Mouse (Mus musculus): Measurements from ENCODE around the gene Iqcg. TPM values are rescaled to one million over a fixed set of nuclear protein-coding genes. Genes with fewer than 3 reads are reported as not detected.
A peak's percentile ranks its signal among the peaks of the same experiment; 100 is the strongest.

Gene Iqcg
- polyA plus RNA-seq, 1 experiment: 0.80 TPM

DNA sequence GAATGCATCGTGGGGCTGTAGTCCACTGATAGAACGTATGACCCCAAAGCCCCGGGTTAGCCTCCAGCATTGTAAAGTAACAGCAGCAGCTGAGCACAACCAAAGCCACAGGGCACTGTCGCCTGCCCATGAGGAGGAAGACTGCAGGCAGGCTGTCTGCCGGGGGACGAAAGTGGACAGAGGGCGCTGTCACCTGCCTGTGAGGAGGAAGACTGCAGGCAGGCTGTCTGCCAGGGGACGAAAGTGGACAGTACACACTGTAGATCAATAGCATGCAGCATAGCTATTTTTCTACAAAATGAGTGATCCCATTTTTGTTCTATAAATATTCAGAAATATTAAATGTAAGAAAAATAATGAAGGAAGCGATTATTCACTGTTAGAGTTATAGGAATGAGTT, 8.6 kb upstream of the Iqcg start:
- Histone ChIP-seq H3K27me3 (ENCODE audit: control insufficient read depth, insufficient read depth, insufficient read length) (no peaks in the 10 kb centered on the region), H3K4me3 (no peak overlapping the region), H3ac (ENCODE audit: control insufficient read depth, insufficient read length) (no peak overlapping the region), H3K79me2 (ENCODE audit: control insufficient read depth, insufficient read depth) (peaks cover 1% of the 10 kb centered on the region), H3K4me2 (ENCODE audit: low read depth) (no peak overlapping the region), H3K36me3 (ENCODE audit: control insufficient read depth, insufficient read depth) (peaks cover 15% of the 10 kb centered on the region)
- TF ChIP-seq POLR2A (IDR thresholded peaks at IDR 0.05; ENCODE audit: insufficient read length, low read depth) (no peak), MYOD1 (IDR thresholded peaks at IDR 0.05; ENCODE audit: control insufficient read depth in 1 of 3, insufficient read length in 2 of 3, low read depth in 2 of 3) (no peak), TCF12 (IDR thresholded peaks at IDR 0.05; ENCODE audit: insufficient read depth, poor library complexity, severe bottlenecking) (no peak), POLR2AphosphoS2 (IDR thresholded peaks at IDR 0.05; ENCODE audit: insufficient read length, low read depth) (no peak), USF1 (IDR thresholded peaks at IDR 0.05; ENCODE audit: low read depth) (no peak), TCF3 (IDR thresholded peaks at IDR 0.05; ENCODE audit: insufficient read length, low read depth) (no peak), REST (IDR thresholded peaks at IDR 0.05; ENCODE audit: insufficient read depth, insufficient read length) (no peak), SRF (IDR thresholded peaks at IDR 0.05; ENCODE audit: control insufficient read depth, insufficient read length, low read depth) (no peak), E2F4 (IDR thresholded peaks at IDR 0.05; ENCODE audit: insufficient read depth) (no peak), MYOG (IDR thresholded peaks at IDR 0.05; ENCODE audit: control insufficient read depth in 1 of 3, insufficient read depth in 1 of 3, insufficient read length in 2 of 3, low read depth in 2 of 3) (no peak), MAX (IDR thresholded peaks at IDR 0.05; ENCODE audit: low read depth) (no peak), CEBPB (IDR thresholded peaks at IDR 0.05; ENCODE audit: insufficient read depth, poor library complexity, severe bottlenecking) (no peak)

DNA sequence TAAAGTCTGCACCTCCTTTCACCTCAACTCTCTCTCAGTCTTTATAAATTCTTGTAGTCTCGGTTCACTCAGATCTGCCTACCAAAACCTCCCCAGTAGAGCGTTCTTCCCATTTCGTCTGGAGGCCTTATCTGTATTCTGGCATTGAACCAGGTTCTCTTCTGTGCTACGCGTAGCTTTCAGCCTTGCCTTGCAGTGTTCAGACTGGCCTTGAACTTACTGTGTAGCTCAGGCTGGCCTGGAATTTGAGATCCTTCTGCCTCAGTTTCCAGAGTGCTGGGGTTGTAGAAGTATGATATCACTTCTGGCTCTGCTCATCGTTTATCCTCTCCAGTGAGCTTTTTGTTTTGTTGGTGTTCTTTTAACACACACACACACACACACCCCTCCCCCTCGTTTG, 7.2 kb upstream of the Iqcg start:
- Histone ChIP-seq H3ac (ENCODE audit: control insufficient read depth, insufficient read length) (peak overlapping the region; percentile 33), H3K79me2 (ENCODE audit: control insufficient read depth, insufficient read depth) (peaks cover 13% of the 10 kb centered on the region), H3K27me3 (ENCODE audit: control insufficient read depth, insufficient read depth, insufficient read length) (no peaks in the 10 kb centered on the region), H3K36me3 (ENCODE audit: control insufficient read depth, insufficient read depth) (peaks cover 22% of the 10 kb centered on the region), H3K4me3 (peak overlapping the region; percentile 25), H3K4me2 (ENCODE audit: low read depth) (peak overlapping the region; percentile 79)
- TF ChIP-seq MYOD1 (IDR thresholded peaks at IDR 0.05; ENCODE audit: control insufficient read depth in 1 of 3, insufficient read length in 2 of 3, low read depth in 2 of 3) (no peak), POLR2AphosphoS2 (IDR thresholded peaks at IDR 0.05; ENCODE audit: insufficient read length, low read depth) (no peak), USF1 (IDR thresholded peaks at IDR 0.05; ENCODE audit: low read depth) (no peak), MYOG (IDR thresholded peaks at IDR 0.05; ENCODE audit: control insufficient read depth in 1 of 3, insufficient read depth in 1 of 3, insufficient read length in 2 of 3, low read depth in 2 of 3) (no peak), E2F4 (IDR thresholded peaks at IDR 0.05; ENCODE audit: insufficient read depth) (no peak), TCF3 (IDR thresholded peaks at IDR 0.05; ENCODE audit: insufficient read length, low read depth) (no peak)

DNA sequence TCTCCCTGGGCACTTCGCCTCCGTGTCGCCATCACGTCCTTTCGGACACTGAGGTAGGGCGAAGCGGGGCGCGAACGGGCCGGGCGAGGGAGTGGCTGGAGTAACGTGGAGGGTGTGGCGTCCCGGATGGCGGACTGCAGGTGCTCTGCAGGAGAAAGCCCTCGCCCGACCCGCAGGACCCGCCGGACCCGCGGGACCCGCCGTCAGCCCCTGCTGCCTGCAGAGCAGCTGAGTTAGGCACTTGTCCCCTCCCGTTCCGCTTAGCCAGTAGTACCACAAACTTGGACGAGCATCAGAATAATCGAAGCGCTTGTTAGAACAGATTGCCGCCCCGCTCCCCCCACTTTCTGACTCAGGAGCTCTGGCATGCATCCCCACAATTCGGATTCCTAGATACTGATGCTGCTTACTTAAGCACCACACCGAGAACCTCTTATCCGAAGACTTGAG, 6.7 kb upstream of the Iqcg start:
- H3ac ChIP-seq (ENCODE audit: control insufficient read depth, insufficient read length): peak overlapping the region; percentile 33
- peak in 1 of 3 experiments; percentile 23 for TF ChIP-seq MYOD1 (IDR thresholded peaks at IDR 0.05; ENCODE audit: control insufficient read depth in 1 of 3, insufficient read length in 2 of 3, low read depth in 2 of 3)
- no peak for TF ChIP-seq REST (IDR thresholded peaks at IDR 0.05; ENCODE audit: insufficient read depth, insufficient read length)
- H3K4me2 ChIP-seq (ENCODE audit: low read depth): peak overlapping the region; percentile 79
- H3K27me3 ChIP-seq (ENCODE audit: control insufficient read depth, insufficient read depth, insufficient read length): no peaks in the 10 kb centered on the region
- H3K36me3 ChIP-seq (ENCODE audit: control insufficient read depth, insufficient read depth): peaks cover 27% of the 10 kb centered on the region
- peak overlapping the region; percentile 25 for H3K4me3 ChIP-seq
- H3K79me2 ChIP-seq (ENCODE audit: control insufficient read depth, insufficient read depth): peaks cover 18% of the 10 kb centered on the region

DNA sequence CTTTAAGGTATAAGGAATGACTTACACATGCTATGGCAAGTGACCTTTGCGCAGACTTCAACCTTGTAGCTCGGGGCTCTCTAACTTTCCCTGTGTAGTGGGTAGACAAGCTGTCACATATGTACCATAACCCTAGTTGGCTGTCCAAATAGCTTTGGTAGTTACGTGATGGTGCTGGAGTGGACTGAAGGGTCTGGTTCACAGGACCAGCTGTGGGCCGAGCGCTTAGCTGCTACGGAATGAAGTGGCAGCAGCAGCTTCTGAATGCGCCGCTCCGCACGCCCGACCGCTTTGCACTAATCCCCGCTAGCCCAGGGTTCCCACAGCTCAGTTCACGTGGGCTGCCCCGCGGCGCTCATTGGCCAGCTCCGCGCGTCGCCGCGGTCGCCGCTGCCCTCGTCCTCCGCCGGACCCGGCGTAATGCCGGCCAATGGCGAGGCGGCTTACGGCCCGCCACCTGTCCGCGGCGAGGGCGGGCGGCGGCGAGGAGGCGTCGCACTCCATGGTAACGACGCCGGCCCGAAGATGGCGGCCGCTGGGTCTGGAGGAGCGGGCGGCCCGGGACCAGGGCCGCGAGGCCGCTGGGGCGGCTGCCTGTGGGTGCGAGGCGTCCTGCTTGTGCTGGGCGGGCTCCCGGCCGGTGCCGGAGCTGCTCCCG, 6.1 kb upstream of the Iqcg start, which contains the start of gene Lmln:
Lmln (plus strand) TSS at position 498 of the 658 bp plus-strand sequence.
- Histone ChIP-seq H3K4me3 (peak within 1 kb of the TSS; percentile 25), H3K27me3 (ENCODE audit: control insufficient read depth, insufficient read depth, insufficient read length) (no peaks in the 10 kb centered on the region), H3ac (ENCODE audit: control insufficient read depth, insufficient read length) (peak within 1 kb of the TSS; percentile 33), H3K36me3 (ENCODE audit: control insufficient read depth, insufficient read depth) (peaks cover 27% of the 10 kb centered on the region), H3K4me2 (ENCODE audit: low read depth) (peak within 1 kb of the TSS; percentile 82), H3K79me2 (ENCODE audit: control insufficient read depth, insufficient read depth) (peaks cover 24% of the 10 kb centered on the region)
- no peak for TF ChIP-seq CEBPB (IDR thresholded peaks at IDR 0.05; ENCODE audit: insufficient read depth, poor library complexity, severe bottlenecking)
- no peak for TF ChIP-seq SRF (IDR thresholded peaks at IDR 0.05; ENCODE audit: control insufficient read depth, insufficient read length, low read depth)
- peak; percentile 83 for TF ChIP-seq POLR2A (IDR thresholded peaks at IDR 0.05; ENCODE audit: insufficient read length, low read depth)
- no peak for TF ChIP-seq E2F4 (IDR thresholded peaks at IDR 0.05; ENCODE audit: insufficient read depth)
- TF ChIP-seq TCF3 (IDR thresholded peaks at IDR 0.05; ENCODE audit: insufficient read length, low read depth): no peak
- peak; percentile 100 for TF ChIP-seq POLR2AphosphoS2 (IDR thresholded peaks at IDR 0.05; ENCODE audit: insufficient read length, low read depth)
- TF ChIP-seq MAX (IDR thresholded peaks at IDR 0.05; ENCODE audit: low read depth): no peak
- TF ChIP-seq REST (IDR thresholded peaks at IDR 0.05; ENCODE audit: insufficient read depth, insufficient read length): no peak
- TF ChIP-seq MYOD1 (IDR thresholded peaks at IDR 0.05; ENCODE audit: control insufficient read depth in 1 of 3, insufficient read length in 2 of 3, low read depth in 2 of 3): peak in 2 of 3 experiments; percentile 83 to 94
- no peak for TF ChIP-seq TCF12 (IDR thresholded peaks at IDR 0.05; ENCODE audit: insufficient read depth, poor library complexity, severe bottlenecking)
- TF ChIP-seq USF1 (IDR thresholded peaks at IDR 0.05; ENCODE audit: low read depth): peak; percentile 79
- peak in 2 of 3 experiments; percentile 84 to 88 for TF ChIP-seq MYOG (IDR thresholded peaks at IDR 0.05; ENCODE audit: control insufficient read depth in 1 of 3, insufficient read depth in 1 of 3, insufficient read length in 2 of 3, low read depth in 2 of 3)

DNA sequence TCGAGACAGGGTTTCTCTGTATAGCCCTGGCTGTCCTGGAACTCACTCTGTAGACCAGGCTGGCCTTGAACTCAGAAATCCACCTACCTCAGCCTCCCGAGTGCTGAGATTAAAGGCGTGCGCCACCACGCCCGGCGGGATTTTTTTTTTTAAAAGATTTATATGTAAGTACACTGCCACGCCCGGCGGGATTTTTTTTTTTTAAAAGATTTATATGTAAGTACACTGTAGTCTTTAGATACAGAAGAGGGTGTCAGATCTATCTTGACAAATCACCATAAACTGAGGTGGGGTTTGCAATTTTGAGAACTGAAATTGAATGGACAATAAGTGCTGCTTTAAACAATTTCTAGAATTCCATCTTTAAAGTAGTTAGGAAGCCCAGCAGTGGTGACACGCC, 5.4 kb upstream of the Iqcg start:
- peak overlapping the region; percentile 25 for H3K4me3 ChIP-seq
- H3K79me2 ChIP-seq (ENCODE audit: control insufficient read depth, insufficient read depth): peaks cover 31% of the 10 kb centered on the region
- peaks cover 27% of the 10 kb centered on the region for H3K36me3 ChIP-seq (ENCODE audit: control insufficient read depth, insufficient read depth)
- TF ChIP-seq POLR2AphosphoS2 (IDR thresholded peaks at IDR 0.05; ENCODE audit: insufficient read length, low read depth) (no peak), USF1 (IDR thresholded peaks at IDR 0.05; ENCODE audit: low read depth) (no peak), MYOD1 (IDR thresholded peaks at IDR 0.05; ENCODE audit: control insufficient read depth in 1 of 3, insufficient read length in 2 of 3, low read depth in 2 of 3) (no peak), E2F4 (IDR thresholded peaks at IDR 0.05; ENCODE audit: insufficient read depth) (no peak), SRF (IDR thresholded peaks at IDR 0.05; ENCODE audit: control insufficient read depth, insufficient read length, low read depth) (no peak), TCF3 (IDR thresholded peaks at IDR 0.05; ENCODE audit: insufficient read length, low read depth) (no peak), REST (IDR thresholded peaks at IDR 0.05; ENCODE audit: insufficient read depth, insufficient read length) (no peak), POLR2A (IDR thresholded peaks at IDR 0.05; ENCODE audit: insufficient read length, low read depth) (no peak), MYOG (IDR thresholded peaks at IDR 0.05; ENCODE audit: control insufficient read depth in 1 of 3, insufficient read depth in 1 of 3, insufficient read length in 2 of 3, low read depth in 2 of 3) (no peak), MAX (IDR thresholded peaks at IDR 0.05; ENCODE audit: low read depth) (no peak), TCF12 (IDR thresholded peaks at IDR 0.05; ENCODE audit: insufficient read depth, poor library complexity, severe bottlenecking) (no peak), CEBPB (IDR thresholded peaks at IDR 0.05; ENCODE audit: insufficient read depth, poor library complexity, severe bottlenecking) (no peak)
- no peak overlapping the region for H3ac ChIP-seq (ENCODE audit: control insufficient read depth, insufficient read length)
- H3K4me2 ChIP-seq (ENCODE audit: low read depth): peak overlapping the region; percentile 82
- no peaks in the 10 kb centered on the region for H3K27me3 ChIP-seq (ENCODE audit: control insufficient read depth, insufficient read depth, insufficient read length)

Measured in myocyte (in vitro differentiated cells).